ENCODE assay signal across 11 mouse cellular contexts in genomic region chr11:84529797-84530703, GRCm38 (mm10). TPM values are rescaled to one million over a fixed set of nuclear protein-coding genes. Genes with fewer than 3 reads are reported as not detected.
DNase-seq lines count a peak whose midpoint lies in the region; ATAC-seq and TF ChIP-seq lines count a peak whose summit lies in the region.
"Had no signal": no experiment of that assay in that cellular context is flagged by ENCODE, and none has a peak within 500 bp of the region (broad histone marks: within the 10 kb centered on the region; RNA-seq: fewer than 3 reads in every experiment).

No protein-coding gene starts in this region.

- peak; percentile 26 for DNase-seq in embryo, embryonic 10.5 days (ENCODE audit: low spot score)
- no peak for DNase-seq in embryo, embryonic 11 days
- DNase-seq in stomach, postnatal 0 days (ENCODE audit: low spot score) = no peak
- DNase-seq in lung, postnatal 0 days (ENCODE audit: low spot score) = peak; percentile 26
- DNase-seq in adrenal gland, adult 2 months = no peak
- DNase-seq in thymus, adult 18-20 months = no peak

- peaks cover 22% of the 10 kb centered on the region for H3K4me1 ChIP-seq in stomach, embryonic 15.5 days
- H3K4me1 ChIP-seq in stomach, postnatal 0 days (replicated peaks; ENCODE audit: control insufficient read depth, insufficient read depth) = 0 out of 2 replicates have a peak, but pooled peaks cover 3% of the 10 kb centered on the region
- H3K4me1 ChIP-seq in lung, postnatal 0 days (ENCODE audit: insufficient read depth, low read depth, low read length) = peaks cover 3% of the 10 kb centered on the region; the same call in 1 of the 2 replicates

- no peaks in the 10 kb centered on the region for H3K9me3 ChIP-seq in stomach, embryonic 15.5 days
- H3K9me3 ChIP-seq in stomach, postnatal 0 days (ENCODE audit: control insufficient read depth, low read length) = no peaks in the 10 kb centered on the region
- no peaks in the 10 kb centered on the region for H3K9me3 ChIP-seq in lung, postnatal 0 days (ENCODE audit: low read length)
- H3K9me3 ChIP-seq: lung, embryonic 15.5 days had no signal

- H3K4me2 ChIP-seq in stomach, embryonic 15.5 days = no peak overlapping the region
- H3K4me2 ChIP-seq in stomach, postnatal 0 days (replicated peaks; ENCODE audit: low read depth) = no peak overlapping the region
- H3K4me2 ChIP-seq in lung, postnatal 0 days (replicated peaks; ENCODE audit: low read depth, low read length) = no peak overlapping the region
- H3K4me2 ChIP-seq: lung, embryonic 15.5 days had no signal

- 0 out of 2 replicates have a peak, but pooled peaks have one; percentile 34 for ATAC-seq in stomach, embryonic 15.5 days (ENCODE audit: insufficient read depth, low FRiP score, low read depth)
- no peak for ATAC-seq in stomach, postnatal 0 days (ENCODE audit: low FRiP score, low TSS enrichment)
- ATAC-seq in lung, postnatal 0 days = no peak
- ATAC-seq in megakaryocyte-erythroid progenitor cell, adult 5-6 weeks (replicated peaks; ENCODE audit: low FRiP score, low TSS enrichment, poor library complexity, severe bottlenecking) = no peak

- no peak overlapping the region for H3K27ac ChIP-seq in stomach, embryonic 15.5 days
- H3K27ac ChIP-seq in stomach, postnatal 0 days (replicated peaks) = no peak overlapping the region
- no peak overlapping the region for H3K27ac ChIP-seq in lung, postnatal 0 days (ENCODE audit: low read length)
- H3K27ac ChIP-seq: lung, embryonic 15.5 days had no signal

- TF ChIP-seq CTCF in stomach, postnatal 0 days (IDR thresholded peaks at IDR 0.05; ENCODE audit: low read depth) = no peak
- TF ChIP-seq CTCF in lung, postnatal 0 days (IDR thresholded peaks at IDR 0.05) = no peak

- H3K4me3 ChIP-seq in stomach, embryonic 15.5 days (replicated peaks) = no peak overlapping the region
- H3K4me3 ChIP-seq in stomach, postnatal 0 days (ENCODE audit: low read depth, low read length) = no peak overlapping the region
- H3K4me3 ChIP-seq in lung, postnatal 0 days (ENCODE audit: low read depth, low read length) = no peak overlapping the region
- H3K4me3 ChIP-seq: lung, embryonic 15.5 days had no signal

- 9% methylated on average over 14 of the region's 14 CpGs for WGBS in stomach, embryonic 15.5 days
- WGBS in stomach, postnatal 0 days = 5% methylated on average over 14 of the region's 14 CpGs
- WGBS in lung, postnatal 0 days = 7% methylated on average over 14 of the region's 14 CpGs

- peaks cover 74% of the 10 kb centered on the region for H3K27me3 ChIP-seq in stomach, embryonic 15.5 days (replicated peaks)
- H3K27me3 ChIP-seq in stomach, postnatal 0 days (ENCODE audit: control insufficient read depth, insufficient read depth, low read length) = peaks cover 30% of the 10 kb centered on the region
- peaks cover 80% of the 10 kb centered on the region for H3K27me3 ChIP-seq in lung, postnatal 0 days (replicated peaks; ENCODE audit: insufficient read depth, low read length)

- H3K9ac ChIP-seq in stomach, embryonic 15.5 days = no peak overlapping the region
- H3K9ac ChIP-seq in stomach, postnatal 0 days (ENCODE audit: low read length) = no peak overlapping the region
- no peak overlapping the region for H3K9ac ChIP-seq in lung, postnatal 0 days (replicated peaks; ENCODE audit: low read depth)
- H3K9ac ChIP-seq: lung, embryonic 15.5 days had no signal

- TF ChIP-seq EP300 in stomach, postnatal 0 days (optimal IDR thresholded peaks at IDR 0.05) = no peak
- TF ChIP-seq EP300 in lung, postnatal 0 days (IDR thresholded peaks at IDR 0.05) = no peak

- no peaks in the 10 kb centered on the region for H3K36me3 ChIP-seq in stomach, embryonic 15.5 days
- no peaks in the 10 kb centered on the region for H3K36me3 ChIP-seq in stomach, postnatal 0 days (ENCODE audit: control insufficient read depth, insufficient read depth, low read length)
- H3K36me3 ChIP-seq in lung, postnatal 0 days (ENCODE audit: insufficient read depth, low read length) = no peaks in the 10 kb centered on the region
- H3K36me3 ChIP-seq: lung, embryonic 15.5 days had no signal

RNA-seq across cellular contexts. Expression of gene Lhx1, which starts 4.7 kb away (rescaled TPM):
- polyA plus RNA-seq in stomach, embryonic 15.5 days (2015; fragmentation: Nextera tagmentation; extraction: Ambion mirVana) = 0.40 and 0.42 TPM in 2 replicates
- not detected in 2 replicates for polyA plus RNA-seq in stomach, postnatal 0 days (2015; fragmentation: Nextera tagmentation; extraction: Ambion mirVana)
- 0.26 TPM in 2 replicates for polyA plus RNA-seq in lung, postnatal 0 days (2015; fragmentation: Nextera tagmentation; extraction: Ambion mirVana)
- not detected for total RNA-seq in adrenal gland, adult 2 months (2021)
- polyA plus RNA-seq in adrenal gland, adult 2 months (2012; rRNA removed) = not detected in 2 replicates
- not detected in 2 replicates for total RNA-seq in megakaryocyte-erythroid progenitor cell, adult 5-6 weeks (2014; fragmentation: Nextera tagmentation)
- not detected in 2 replicates for total RNA-seq in megakaryocyte-erythroid progenitor cell, adult 5-6 weeks (2017)
- total RNA-seq: gastrocnemius, postnatal 4 days had no signal
- polyA plus RNA-seq: C2C12 had no signal

RNA-seq across cellular contexts. Expression of gene Aatf, which starts 16.7 kb away (rescaled TPM):
- 50.4 and 60.4 TPM in 2 replicates for polyA plus RNA-seq in stomach, embryonic 15.5 days (2015; fragmentation: Nextera tagmentation; extraction: Ambion mirVana)
- 24.3 and 24.8 TPM in 2 replicates for polyA plus RNA-seq in stomach, postnatal 0 days (2015; fragmentation: Nextera tagmentation; extraction: Ambion mirVana)
- 19.4 and 20.9 TPM in 2 replicates for polyA plus RNA-seq in lung, postnatal 0 days (2015; fragmentation: Nextera tagmentation; extraction: Ambion mirVana)
- total RNA-seq in adrenal gland, adult 2 months (2021) = 10 to 100 TPM; 21.1 to 24.8 TPM
- polyA plus RNA-seq in adrenal gland, adult 2 months (2012; rRNA removed) = 4.1 and 7.2 TPM in 2 replicates
- total RNA-seq in megakaryocyte-erythroid progenitor cell, adult 5-6 weeks (2014; fragmentation: Nextera tagmentation) = 60.7 and 101 TPM in 2 replicates
- 177 and 220 TPM in 2 replicates for total RNA-seq in megakaryocyte-erythroid progenitor cell, adult 5-6 weeks (2017)

Comparison
In these comparisons a context has a peak if more than half of its experiments do, and no peak if none do; other contexts are left out.
1. DNase-seq: peak in embryo, embryonic 10.5 days (single experiment) and lung, postnatal 0 days (single experiment); none in embryo, embryonic 11 days (single experiment), stomach, postnatal 0 days (single experiment), adrenal gland, adult 2 months (single experiment) and thymus, adult 18-20 months (0 of 2).